Mouse (Mus musculus) neural tube, embryonic 12.5 days (tissue): ENCODE data around the gene Sprr2a3. TPM values are rescaled to one million over a fixed set of nuclear protein-coding genes. Genes with fewer than 3 reads are reported as not detected.
"Not testable (repeated sequence)": the region's sequence is repeated elsewhere in the genome, so short reads cannot be mapped to it uniquely, and the experiment has no call there.

Source experiments
- ATAC-seq: fragments of 200-750 bp; cut with Nextera tagmentation; 2 replicates; pipeline ENCODE4 v1.8.0; 2017; ENCODE audit warnings: low read depth, mild to moderate bottlenecking, moderate TSS enrichment, moderate library complexity; ENCODE audit not compliant: low FRiP score
- H3K27ac ChIP-seq: fragments of 300-500 bp; sonication (generic); 2 replicates; pipeline ENCODE4 v1.5.1; 2016
- H3K27me3 ChIP-seq: fragments of 300-500 bp; sonication (generic); replicated peaks from 2 replicates; pipeline ENCODE4 v1.6.1; 2016; ENCODE audit warnings: mild to moderate bottlenecking
- H3K36me3 ChIP-seq: fragments of 300-500 bp; sonication (generic); 2 replicates; pipeline ENCODE4 v1.6.1; 2016; ENCODE audit warnings: mild to moderate bottlenecking
- H3K4me1 ChIP-seq: fragments of 300-500 bp; sonication (generic); 2 replicates; pipeline ENCODE4 v1.6.1; 2016
- H3K4me2 ChIP-seq: fragments of 300-500 bp; sonication (generic); replicated peaks from 2 replicates; pipeline ENCODE4 v1.6.1; 2016; ENCODE audit warnings: mild to moderate bottlenecking
- H3K4me3 ChIP-seq: fragments of 300-500 bp; sonication (generic); 2 replicates; pipeline ENCODE4 v1.5.1; 2016
- H3K9ac ChIP-seq: fragments of 300-500 bp; sonication (generic); 2 replicates; pipeline ENCODE4 v1.6.1; 2016; ENCODE audit warnings: mild to moderate bottlenecking
- H3K9me3 ChIP-seq: fragments of 300-500 bp; sonication (generic); 2 replicates; pipeline ENCODE4 v1.6.1; 2016; ENCODE audit warnings: mild to moderate bottlenecking
- WGBS: fragments of 180-500 bp; shearing (Covaris S2); methylation state at CpG from one replicate; pipeline ENCODE4 v1.1.7; 2016; 5-methylcytosine and 5-hydroxymethylcytosine counted together
- polyA plus RNA-seq: library from polyadenylated mRNA; unstranded; fragments of >200 nt; fragmentation: Nextera tagmentation; extraction: Ambion mirVana; gene quantifications from 2 replicates; pipeline ENCODE4 v1.2.1, GENCODE M21; 2016

The Sprr2a3 gene
- polyA plus RNA-seq, 1 experiment from 2014 or later: not detected

DNA sequence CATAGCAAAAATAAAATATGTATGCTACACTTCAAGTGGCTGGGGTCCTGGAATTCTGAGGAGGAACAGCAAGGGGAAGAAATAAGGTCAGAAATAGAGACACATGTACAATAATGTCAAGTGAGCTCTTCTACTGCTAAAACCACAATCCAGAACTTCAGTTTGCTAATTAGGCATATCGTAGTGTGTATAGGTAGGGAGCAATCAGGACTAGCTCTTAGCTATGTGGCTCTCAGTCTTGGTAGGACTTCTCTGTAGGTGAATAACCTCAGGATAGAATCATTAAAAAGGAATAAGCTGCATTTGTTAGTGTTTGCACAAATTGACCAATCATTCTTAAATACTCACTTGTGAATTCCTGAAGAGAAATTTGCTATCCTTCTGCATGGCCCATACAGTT lies 11.2 kb upstream of the Sprr2a3 start:
- H3K36me3 ChIP-seq, H3K9ac ChIP-seq, H3K27ac ChIP-seq, ATAC-seq, H3K4me1 ChIP-seq, H3K27me3 ChIP-seq, H3K4me2 ChIP-seq, H3K4me3 ChIP-seq, H3K9me3 ChIP-seq: not testable (repeated sequence)
- WGBS: no CpG with 5 or more reads among the region's 1 CpGs

DNA sequence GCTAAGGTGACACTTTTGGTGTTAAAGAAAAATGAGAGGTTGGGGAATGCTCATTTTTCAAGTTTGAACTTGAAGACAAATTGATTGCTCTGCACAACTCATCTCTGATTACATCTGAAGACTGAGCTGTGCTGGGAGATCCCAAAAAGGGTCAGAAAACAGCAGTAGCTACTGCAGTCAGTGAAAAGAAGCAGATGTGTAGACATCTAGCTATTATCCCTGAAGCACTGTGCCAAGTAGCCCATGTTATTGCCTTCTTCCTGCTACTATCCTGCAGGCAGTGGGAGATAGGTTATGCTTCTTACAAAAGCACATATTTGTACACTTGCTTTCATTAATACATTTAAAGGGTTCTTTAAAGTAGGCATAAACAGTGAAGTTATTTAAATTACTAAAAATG lies 5.6 kb upstream of the Sprr2a3 start:
- not testable (repeated sequence) for H3K4me2 ChIP-seq, H3K4me1 ChIP-seq, H3K27me3 ChIP-seq, H3K36me3 ChIP-seq, H3K9me3 ChIP-seq, H3K27ac ChIP-seq, ATAC-seq, H3K9ac ChIP-seq, H3K4me3 ChIP-seq

DNA sequence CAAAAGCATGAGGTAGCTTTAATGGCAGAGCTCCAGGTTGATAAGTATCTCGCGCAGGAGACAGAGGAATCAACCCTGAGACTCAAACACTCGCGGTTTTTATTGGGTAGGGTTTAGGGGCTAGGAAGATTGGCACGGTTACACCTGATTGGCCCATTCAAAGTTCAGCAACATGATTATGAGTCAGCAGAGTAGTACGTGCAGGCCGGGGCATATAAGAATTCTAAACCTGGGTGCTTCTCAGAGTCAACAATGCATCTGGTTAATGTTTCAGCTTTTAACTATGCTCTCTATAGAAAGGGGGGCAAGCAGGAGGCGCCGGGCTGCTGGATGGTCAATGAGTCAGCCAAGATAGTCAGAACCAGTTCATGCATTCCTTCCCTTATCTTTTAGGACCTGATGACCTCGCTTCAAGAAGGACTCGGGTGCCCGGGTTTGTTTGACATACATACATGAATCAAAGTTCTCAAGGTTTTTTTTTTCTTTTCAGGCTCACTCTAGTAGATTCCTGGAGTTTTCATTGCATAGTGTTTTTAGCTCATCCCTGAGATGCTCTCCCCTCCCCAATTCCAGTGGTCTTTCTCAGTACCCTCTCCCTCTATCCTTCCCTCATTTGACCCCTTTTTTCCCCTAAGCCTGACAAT lies 4.1 kb upstream of the Sprr2a3 start:
- not testable (repeated sequence) for H3K36me3 ChIP-seq, H3K9ac ChIP-seq, H3K27ac ChIP-seq, H3K4me3 ChIP-seq, H3K27me3 ChIP-seq, H3K9me3 ChIP-seq, H3K4me2 ChIP-seq, ATAC-seq, H3K4me1 ChIP-seq
- 84% methylated on average over 5 of the region's 12 CpGs for WGBS

DNA sequence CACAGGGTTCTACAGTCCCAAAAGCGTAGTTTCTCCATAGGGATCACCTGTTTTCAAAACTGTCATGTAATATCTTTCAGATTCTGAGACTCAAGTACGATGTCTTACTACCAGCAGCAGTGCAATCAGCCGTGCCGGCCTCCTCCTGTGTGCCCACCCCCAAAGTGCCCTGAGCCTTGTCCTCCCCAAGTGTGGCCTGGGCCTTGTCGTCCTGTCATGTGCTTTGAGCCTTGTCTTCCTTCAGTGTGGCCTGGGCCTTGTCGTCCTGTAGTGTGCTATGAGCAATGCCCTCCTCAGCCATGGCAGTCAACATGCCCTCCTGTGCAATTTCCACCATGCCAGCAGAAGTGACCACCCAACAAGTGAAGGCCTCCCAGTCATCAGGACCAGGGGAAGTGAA lies 3.3 kb downstream of the Sprr2a3 start:
- WGBS: 79% methylated on average over 6 of the region's 6 CpGs
- H3K36me3 ChIP-seq: not testable (repeated sequence)

DNA sequence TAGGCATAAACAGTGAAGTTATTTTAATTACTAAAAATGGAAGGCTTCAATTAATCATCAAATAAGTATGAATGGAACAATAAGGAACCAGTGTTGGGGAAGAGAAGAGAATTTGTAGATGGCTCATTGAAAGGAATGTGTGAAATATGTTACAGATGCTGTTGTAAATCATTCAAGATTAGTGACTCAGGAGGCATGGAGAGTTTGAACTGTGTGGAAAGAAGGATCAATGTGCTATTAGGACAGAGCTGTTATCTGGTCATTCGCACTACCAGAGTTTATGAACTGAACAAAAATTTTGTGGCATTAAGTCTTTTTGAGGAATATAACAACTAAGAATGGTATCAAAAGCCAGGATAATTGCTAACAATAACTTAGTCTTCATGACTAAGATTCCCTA lies 22.2 kb downstream of the Sprr2a3 start:
- 97% methylated on average over 1 of the region's 1 CpGs for WGBS
- Histone ChIP-seq H3K4me1 (no peaks in the 10 kb centered on the region), H3K36me3 (no peaks in the 10 kb centered on the region), H3K4me2 (no peak overlapping the region), H3K27me3 (no peaks in the 10 kb centered on the region), H3K9me3 (no peaks in the 10 kb centered on the region), H3K9ac (no peak overlapping the region), H3K4me3 (no peak overlapping the region), H3K27ac (no peak overlapping the region)
- ATAC-seq: no peak

More for the DNA sequence above, 3.3 kb downstream of the Sprr2a3 start:
- not testable (repeated sequence) for H3K4me3 ChIP-seq, ATAC-seq, H3K27me3 ChIP-seq, H3K4me1 ChIP-seq, H3K9ac ChIP-seq, H3K27ac ChIP-seq, H3K9me3 ChIP-seq, H3K4me2 ChIP-seq

DNA sequence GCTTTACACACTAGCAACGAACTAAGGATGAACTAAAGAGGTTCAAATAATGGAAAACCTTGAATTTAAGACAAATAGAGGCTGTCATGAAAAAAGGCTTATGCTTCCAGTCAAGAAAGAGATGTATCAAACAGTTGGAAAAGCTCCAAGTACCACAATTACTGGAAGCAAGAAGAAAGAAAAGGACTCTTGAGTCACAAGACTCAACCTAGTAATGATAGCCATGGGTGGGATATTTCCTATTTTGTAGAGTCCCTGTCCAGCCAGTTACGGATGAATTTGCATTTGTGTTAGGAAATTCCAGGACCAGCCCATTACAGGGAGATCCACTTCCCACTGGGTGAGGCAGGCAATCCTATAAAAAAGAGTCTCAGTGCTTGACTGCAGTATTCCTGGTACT lies 31.1 kb downstream of the Sprr2a3 start, which contains the start of gene Sprr2b:
TSS of gene Sprr2b (plus strand) at position 301 of the 400 bp plus-strand sequence.
- H3K27ac ChIP-seq: no peak within 1 kb of the TSS
- no peaks in the 10 kb centered on the region for H3K4me1 ChIP-seq
- no peak within 1 kb of the TSS for H3K4me2 ChIP-seq
- H3K36me3 ChIP-seq: no peaks in the 10 kb centered on the region
- no peaks in the 10 kb centered on the region for H3K9me3 ChIP-seq
- WGBS: 77% methylated on average over 2 of the region's 2 CpGs
- no peak within 1 kb of the TSS for H3K4me3 ChIP-seq
- no peak within 1 kb of the TSS for H3K9ac ChIP-seq
- no peaks in the 10 kb centered on the region for H3K27me3 ChIP-seq
- ATAC-seq: no peak

DNA sequence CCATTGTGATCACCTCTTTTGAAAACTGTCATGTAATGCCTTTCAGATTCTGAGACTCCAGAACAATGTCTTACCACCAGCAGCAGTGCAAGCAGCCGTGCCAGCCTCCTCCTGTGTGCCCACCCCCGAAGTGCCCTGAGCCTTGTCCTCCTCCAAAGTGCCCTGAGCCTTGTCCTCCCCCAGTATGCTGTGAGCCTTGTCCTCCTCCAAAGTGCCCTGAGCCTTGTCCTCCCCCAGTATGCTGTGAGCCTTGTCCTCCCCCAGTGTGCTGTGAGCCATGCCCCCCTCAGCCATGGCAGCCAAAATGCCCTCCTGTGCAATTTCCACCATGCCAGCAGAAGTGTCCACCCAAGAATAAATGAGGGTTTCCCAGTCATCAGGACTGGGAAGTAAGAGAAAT lies 32.2 kb downstream of the Sprr2a3 start:
- Histone ChIP-seq H3K4me3 (no peak overlapping the region), H3K27me3 (no peaks in the 10 kb centered on the region), H3K9ac (no peak overlapping the region), H3K27ac (no peak overlapping the region), H3K4me1 (no peaks in the 10 kb centered on the region), H3K36me3 (no peaks in the 10 kb centered on the region), H3K9me3 (no peaks in the 10 kb centered on the region), H3K4me2 (no peak overlapping the region)
- no peak for ATAC-seq
- 84% methylated on average over 2 of the region's 2 CpGs for WGBS

DNA sequence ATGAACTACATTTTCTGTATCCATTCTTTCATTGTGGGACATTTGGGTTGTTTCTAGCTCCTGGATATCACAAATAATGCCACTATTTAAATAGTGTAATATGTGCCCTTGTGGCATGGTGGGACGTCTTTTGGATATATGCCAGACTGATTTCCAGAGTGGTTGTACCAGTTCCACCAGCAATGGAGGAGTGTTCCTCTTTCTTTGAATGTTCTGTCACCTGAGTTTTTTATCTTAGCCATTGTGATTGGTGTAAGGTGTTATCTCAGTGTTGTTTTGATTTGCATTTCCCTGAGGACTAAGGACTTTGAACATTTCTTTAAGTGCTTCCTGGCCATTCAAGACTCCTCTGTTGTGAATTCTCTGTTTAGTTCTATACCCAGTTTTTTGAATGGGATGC lies 51.1 kb downstream of the Sprr2a3 start:
- Histone ChIP-seq H3K4me3 (no peak overlapping the region), H3K36me3 (no peaks in the 10 kb centered on the region), H3K4me1 (no peaks in the 10 kb centered on the region), H3K9ac (no peak overlapping the region), H3K9me3 (no peaks in the 10 kb centered on the region), H3K27me3 (no peaks in the 10 kb centered on the region), H3K27ac (no peak overlapping the region), H3K4me2 (no peak overlapping the region)
- ATAC-seq: no peak
- WGBS: 82% methylated on average over 1 of the region's 1 CpGs

DNA sequence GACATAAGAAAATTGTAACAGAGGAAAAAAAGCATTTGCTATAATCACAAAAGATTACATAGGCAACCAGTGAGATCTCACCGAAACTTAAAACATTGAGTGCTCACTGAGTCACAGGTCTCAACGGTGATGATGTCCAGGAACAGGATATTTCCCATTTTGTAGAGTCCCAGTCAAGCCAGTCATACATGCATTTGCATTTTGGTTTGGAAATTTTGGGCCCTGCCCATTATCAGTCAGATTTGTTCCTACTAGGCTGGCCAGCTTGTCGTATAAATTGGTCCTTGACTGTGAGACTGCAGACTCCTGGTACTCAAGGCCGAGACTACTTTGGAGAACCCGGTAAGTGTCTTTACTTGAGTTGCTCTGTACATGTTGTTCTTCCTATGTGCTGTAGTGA lies 53.6 kb downstream of the Sprr2a3 start, which contains the start of gene Sprr2d:
TSS of gene Sprr2d (plus strand) at position 301 of the 400 bp plus-strand sequence.
- no peaks in the 10 kb centered on the region for H3K36me3 ChIP-seq
- no peaks in the 10 kb centered on the region for H3K4me1 ChIP-seq
- ATAC-seq: no peak
- no peak within 1 kb of the TSS for H3K27ac ChIP-seq
- H3K4me3 ChIP-seq: no peak within 1 kb of the TSS
- no peaks in the 10 kb centered on the region for H3K27me3 ChIP-seq
- H3K9me3 ChIP-seq: no peaks in the 10 kb centered on the region
- H3K9ac ChIP-seq: no peak within 1 kb of the TSS
- 93% methylated on average over 5 of the region's 5 CpGs for WGBS
- H3K4me2 ChIP-seq: no peak within 1 kb of the TSS

Other genes with a start within 250 kb of the Sprr2a3 start
- gene Lor, start 202.3 kb upstream of the Sprr2a3 start, polyA plus RNA-seq: 5.7 and 6.6 TPM in 2 replicates
- gene Prr9, start 161.5 kb upstream of the Sprr2a3 start, polyA plus RNA-seq: not detected in 2 replicates
- gene Lelp1, start 142.7 kb upstream of the Sprr2a3 start, polyA plus RNA-seq: not detected in 2 replicates
- gene Sprr2a1, start 69.6 kb upstream of the Sprr2a3 start, polyA plus RNA-seq: not detected in 2 replicates
- gene Sprr2a2, start 69.5 kb upstream of the Sprr2a3 start, polyA plus RNA-seq: 1.4 TPM in 1 of 2 replicates, not detected in the other
- 0.25 TPM in 1 of 2 replicates, not detected in the other for gene Sprr2b, start 31.2 kb downstream of the Sprr2a3 start, polyA plus RNA-seq
- gene Sprr2d, start 53.7 kb downstream of the Sprr2a3 start, polyA plus RNA-seq: not detected in 2 replicates
- not detected in 2 replicates for gene Sprr2e, start 66.7 kb downstream of the Sprr2a3 start, polyA plus RNA-seq
- gene Sprr2f, start 79.8 kb downstream of the Sprr2a3 start, polyA plus RNA-seq: not detected in 2 replicates
- gene Sprr2h, start 100.3 kb downstream of the Sprr2a3 start, polyA plus RNA-seq: not detected in 2 replicates
- not detected in 2 replicates for gene Sprr2i, start 122.6 kb downstream of the Sprr2a3 start, polyA plus RNA-seq
- not detected in 2 replicates for gene Sprr2j-ps, start 132.7 kb downstream of the Sprr2a3 start, polyA plus RNA-seq
- 7.4 and 8.9 TPM in 2 replicates for gene Gm9774, start 144.0 kb downstream of the Sprr2a3 start, polyA plus RNA-seq
- gene Sprr2k, start 147.2 kb downstream of the Sprr2a3 start, polyA plus RNA-seq: not detected in 2 replicates
- not detected in 2 replicates for gene Sprr1b, start 153.4 kb downstream of the Sprr2a3 start, polyA plus RNA-seq
- gene Sprr3, start 173.3 kb downstream of the Sprr2a3 start, polyA plus RNA-seq: not detected in 2 replicates
- gene Sprr1a, start 200.5 kb downstream of the Sprr2a3 start, polyA plus RNA-seq: not detected in 2 replicates
- gene Sprr4, start 215.1 kb downstream of the Sprr2a3 start, polyA plus RNA-seq: not detected in 2 replicates
- gene 2310046K23Rik, start 249.1 kb downstream of the Sprr2a3 start, polyA plus RNA-seq: not detected in 2 replicates